16 mouse cellular contexts compared by ENCODE assay signal in genomic region chr12:9020986-9021385, GRCm38 (mm10).
"Had no signal": no experiment of that assay in that cellular context is flagged by ENCODE, and none has a peak within 500 bp of the region (broad histone marks: within the 10 kb centered on the region; RNA-seq: fewer than 3 reads in every experiment).

No protein-coding gene starts in this region.

- H3K4me1 ChIP-seq: neural tube, embryonic 13.5 days; neural tube, embryonic 15.5 days; stomach, embryonic 15.5 days had no signal

- DNase-seq: retina, postnatal 1 day; right cerebral cortex, adult 18-20 months; right cerebral cortex, postnatal 14 days; right cerebral cortex, postnatal 25 days; right cerebral cortex, postnatal 4 days; spleen, adult 18-20 months; thymus, adult 18-20 months; thymus, adult 2 months; thymus, postnatal 14 days; thymus, postnatal 25 days; thymus, postnatal 36 days; thymus, postnatal 4 days had no signal

- H3K36me3 ChIP-seq: stomach, embryonic 15.5 days had no signal

- H3K27ac ChIP-seq: neural tube, embryonic 13.5 days; neural tube, embryonic 15.5 days; stomach, embryonic 15.5 days; stomach, postnatal 0 days had no signal

- H3K27me3 ChIP-seq: neural tube, embryonic 13.5 days; neural tube, embryonic 15.5 days; stomach, embryonic 15.5 days had no signal

- H3K4me3 ChIP-seq: neural tube, embryonic 13.5 days; neural tube, embryonic 15.5 days; stomach, embryonic 15.5 days had no signal

- H3K9me3 ChIP-seq: neural tube, embryonic 13.5 days; neural tube, embryonic 15.5 days; stomach, embryonic 15.5 days had no signal
